Mouse (Mus musculus) skeletal muscle tissue, postnatal 0 days (tissue): Measurements from ENCODE around the gene Tmem38b. TPM values are rescaled to one million over a fixed set of nuclear protein-coding genes. Genes with fewer than 3 reads are reported as not detected.

ENCODE experiments used
- polyA plus RNA-seq: library from polyadenylated mRNA; unstranded; fragments of >200 nt; fragmentation: Nextera tagmentation; extraction: Ambion mirVana; gene quantifications from 2 replicates; pipeline ENCODE4 v1.2.1, GENCODE M21; 2015

The Tmem38b gene
- polyA plus RNA-seq = 70.4 and 87.5 TPM in 2 replicates

DNA sequence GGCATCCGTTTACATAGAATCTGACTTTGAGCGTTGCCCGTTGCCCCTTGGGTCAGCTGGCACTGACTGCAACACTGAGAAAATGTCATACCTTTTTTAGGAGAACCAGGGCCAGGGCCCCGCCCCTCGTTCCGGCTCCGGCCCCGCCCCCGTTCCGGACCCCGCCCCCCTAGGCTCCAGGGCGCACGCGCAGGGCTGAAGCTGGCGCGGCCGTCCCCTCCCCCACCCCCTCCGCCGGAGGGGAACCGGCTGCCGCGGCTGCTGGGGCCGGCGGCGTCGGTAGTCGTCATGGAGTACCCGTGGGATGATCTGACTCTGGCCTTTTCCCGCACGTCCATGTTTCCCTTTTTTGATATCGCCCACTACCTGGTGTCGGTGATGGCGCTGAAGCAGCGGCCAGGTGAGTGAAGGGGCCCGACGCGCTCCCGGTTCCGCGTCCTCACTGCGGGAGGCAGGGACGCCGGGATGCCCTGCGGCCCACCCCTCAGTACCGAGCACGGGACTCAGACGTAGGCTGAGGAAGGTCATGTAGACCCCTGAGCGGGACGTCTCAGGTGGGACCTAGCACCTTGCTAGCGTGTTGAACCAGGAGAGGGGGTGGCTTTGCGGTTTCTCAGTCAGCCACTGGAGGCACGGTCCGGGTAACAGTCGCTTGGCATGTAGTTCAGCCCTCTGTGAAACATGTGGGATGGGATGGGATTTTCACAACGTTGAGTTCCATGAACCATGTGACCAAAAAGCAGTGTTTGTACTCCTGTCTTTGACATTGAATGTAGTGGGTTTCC is at the start of gene Tmem38b:
Tmem38b (plus strand) TSS at position 225 of the 785 bp plus-strand sequence.

Other genes starting within 250 kb of the Tmem38b start
- gene Fsd1l, start 194.6 kb upstream of the Tmem38b start, polyA plus RNA-seq = 9.2 and 12.8 TPM in 2 replicates
- 7.5 and 8.1 TPM in 2 replicates for gene Fktn, start 112.0 kb upstream of the Tmem38b start, polyA plus RNA-seq
- 1.8 and 2.3 TPM in 2 replicates for gene Tal2, start 46.3 kb upstream of the Tmem38b start, polyA plus RNA-seq